Mouse (Mus musculus) adrenal gland, postnatal 10 days (tissue): ENCODE data around the gene Zpbp2. TPM values are rescaled to one million over a fixed set of nuclear protein-coding genes. Genes with fewer than 3 reads are reported as not detected.

Experiments
- DNase-seq: peaks from one replicate; pipeline ENCODE4 v3.0.0; 2021; ENCODE audit warnings: mixed read lengths
- total RNA-seq, 2 experiments: library from RNA; stranded (reverse); gene quantifications; 2 replicates each; pipeline ENCODE4 v1.2.3; 2021

The Zpbp2 gene
- total RNA-seq, 2 experiments from 2014 or later, result 0.48 TPM; not detected in 1

DNA sequence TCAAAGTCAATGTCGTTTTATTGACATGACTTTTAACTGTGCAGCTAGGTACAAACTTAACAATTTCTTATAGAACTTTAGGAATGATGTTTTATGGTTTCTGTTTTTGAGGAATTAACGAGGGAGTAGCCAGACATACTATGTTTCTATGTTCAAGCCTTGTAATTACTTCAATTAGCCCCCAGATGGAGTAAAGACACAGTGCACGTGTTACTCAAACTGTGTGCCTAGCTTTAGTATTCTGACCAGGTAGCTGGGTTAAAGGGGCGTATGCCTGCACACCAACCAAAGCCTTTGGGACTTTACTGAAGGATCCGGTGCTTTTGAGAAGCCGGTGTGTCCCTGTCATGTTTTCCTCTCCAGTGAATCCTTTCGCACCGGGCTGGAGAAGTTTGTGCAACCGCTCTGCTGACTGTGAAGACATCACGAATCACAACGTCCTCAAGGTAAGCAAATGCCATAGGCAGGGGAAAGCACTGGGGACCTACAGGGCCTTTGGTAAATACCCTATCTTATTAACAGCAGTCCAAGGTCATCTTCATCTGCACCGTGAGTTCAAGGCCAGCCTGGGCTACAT, 4.3 kb downstream of the Zpbp2 start:
- DNase-seq, result no peak

DNA sequence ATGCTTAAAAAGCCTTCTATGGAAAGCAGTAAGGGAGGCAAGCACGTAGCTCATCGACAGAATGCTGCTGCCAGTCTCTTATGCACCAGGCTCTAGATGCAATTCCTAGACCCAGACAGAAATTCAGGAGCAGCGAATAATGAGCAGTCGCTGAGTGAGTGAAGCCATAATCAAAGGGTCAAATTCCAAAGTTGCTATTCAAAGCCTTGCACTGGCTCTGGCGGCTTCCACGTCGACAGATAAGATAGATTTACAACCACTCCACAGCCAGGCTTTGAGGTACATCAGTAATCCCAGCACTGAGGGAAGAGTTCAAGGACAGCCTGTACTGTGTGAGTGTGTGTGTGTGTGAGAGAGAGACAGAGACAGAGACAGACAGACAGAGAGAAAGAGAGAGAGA, 10.0 kb downstream of the Zpbp2 start:
- peak; percentile 34 for DNase-seq

DNA sequence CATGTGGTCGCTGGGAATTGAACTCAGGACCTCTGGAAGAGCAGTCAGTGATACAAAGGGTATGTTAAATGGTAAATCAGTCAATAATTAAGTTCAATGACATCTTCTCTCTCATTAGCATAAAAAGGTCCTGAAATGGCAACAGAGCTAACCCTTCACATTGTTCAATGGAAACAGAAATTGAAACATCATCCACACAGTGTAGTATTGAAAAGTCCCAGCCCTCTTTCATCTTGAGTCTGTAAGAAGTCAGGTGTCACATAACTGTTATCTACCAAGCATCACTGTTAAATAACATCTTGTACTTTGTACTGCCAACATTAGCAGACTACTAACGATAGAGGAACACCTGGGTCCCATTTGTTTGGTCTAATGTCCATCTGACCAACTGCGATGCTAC, 12.1 kb downstream of the Zpbp2 start:
- no peak for DNase-seq

GRCm38 (mm10) chr11:98563921-98564414, 13.1 kb downstream of the Zpbp2 start:
- no peak for DNase-seq

- DNase-seq, result no peak
These were observed 17.4 kb downstream of the Zpbp2 start for GRCm38 (mm10) chr11:98568326-98568725.

DNA sequence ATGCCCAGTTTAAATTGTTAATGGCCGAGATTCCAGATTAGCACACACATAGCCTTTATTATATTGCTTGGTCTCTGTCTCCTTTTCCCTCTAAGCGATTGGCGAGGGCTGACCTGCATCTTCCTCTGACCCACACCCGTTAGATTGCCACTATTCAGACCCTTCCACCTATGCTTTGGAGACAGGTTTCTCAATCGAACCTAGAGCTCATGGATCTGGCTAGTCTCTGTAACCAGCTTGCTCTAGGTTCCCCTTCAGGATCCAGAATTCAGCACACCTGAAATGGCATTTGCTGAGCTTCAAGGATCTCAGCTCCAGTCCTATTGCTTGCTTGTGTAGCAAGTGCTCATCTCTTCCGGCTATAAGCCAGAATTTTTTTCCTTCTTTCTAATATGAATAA, 18.6 kb downstream of the Zpbp2 start:
- no peak for DNase-seq

DNA sequence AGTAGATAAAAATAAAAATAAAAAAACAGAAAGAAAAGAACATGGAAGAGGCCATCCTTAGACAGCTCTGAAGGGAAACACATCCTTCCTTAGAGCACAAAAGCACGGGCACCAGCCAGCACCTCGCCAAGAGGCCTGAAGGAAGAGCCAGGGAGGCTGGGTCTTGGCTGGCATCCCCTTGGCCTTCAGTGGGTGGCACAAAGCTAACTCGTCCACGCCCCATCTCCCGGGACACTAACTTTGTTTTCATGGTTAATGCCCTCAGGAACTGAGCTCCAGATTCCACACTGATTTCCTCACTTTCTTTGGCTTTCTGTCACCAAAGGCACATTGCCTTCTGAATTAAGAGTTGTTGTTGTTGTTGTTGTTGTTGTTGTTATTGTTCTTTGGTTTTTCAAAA, 26.9 kb downstream of the Zpbp2 start:
- peak; percentile 71 for DNase-seq

GRCm38 (mm10) chr11:98580301-98581121, 29.6 kb downstream of the Zpbp2 start:
- peak; percentile 62 for DNase-seq

- no peak for DNase-seq
These were observed 30.6 kb downstream of the Zpbp2 start for GRCm38 (mm10) chr11:98581286-98582029.

- DNase-seq, result no peak
These were observed 31.1 kb downstream of the Zpbp2 start for GRCm38 (mm10) chr11:98582030-98582388.

- DNase-seq, result no peak
These were observed 31.8 kb downstream of the Zpbp2 start for GRCm38 (mm10) chr11:98582551-98583264.

DNA sequence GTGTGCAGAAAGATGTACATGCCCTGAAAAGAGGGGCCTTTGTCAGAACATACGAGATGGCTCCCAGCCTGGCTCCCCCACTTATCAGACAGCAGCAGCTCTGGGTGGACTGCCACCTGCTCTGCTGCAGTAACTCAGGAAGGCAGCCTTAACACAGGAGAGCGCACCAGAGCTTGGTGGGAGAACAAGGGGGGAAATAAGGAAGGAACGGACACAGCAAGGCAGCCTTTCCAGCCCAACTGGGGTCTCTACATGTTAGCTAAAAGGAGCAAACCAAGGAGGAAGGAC, 32.3 kb downstream of the Zpbp2 start:
- DNase-seq, result no peak

GRCm38 (mm10) chr11:98583571-98583970, 32.7 kb downstream of the Zpbp2 start:
- DNase-seq, result no peak

DNA sequence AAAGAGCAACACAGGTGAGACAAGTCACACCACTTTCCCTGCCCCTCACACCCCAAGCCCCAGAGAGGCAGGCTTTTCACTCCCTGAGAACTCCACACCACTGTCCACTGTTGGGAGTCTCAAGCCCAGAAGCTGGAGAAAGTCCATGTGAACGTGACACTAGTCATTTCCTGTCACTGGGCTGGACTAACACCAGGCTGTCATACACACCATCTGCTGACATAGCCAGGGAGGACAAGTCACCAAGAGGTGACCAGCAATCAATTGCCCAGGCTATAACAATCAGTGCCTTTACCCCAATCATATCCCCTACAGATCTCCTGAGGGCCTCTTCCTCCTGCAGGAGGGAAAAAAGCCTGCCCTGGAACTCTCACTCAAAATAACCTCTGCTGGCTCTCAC, 33.2 kb downstream of the Zpbp2 start:
- no peak for DNase-seq

- peak; percentile 60 for DNase-seq
These were observed 33.8 kb downstream of the Zpbp2 start for GRCm38 (mm10) chr11:98584629-98585177.

GRCm38 (mm10) chr11:98586087-98586891, 35.4 kb downstream of the Zpbp2 start:
- DNase-seq, result peak; percentile 69

DNA sequence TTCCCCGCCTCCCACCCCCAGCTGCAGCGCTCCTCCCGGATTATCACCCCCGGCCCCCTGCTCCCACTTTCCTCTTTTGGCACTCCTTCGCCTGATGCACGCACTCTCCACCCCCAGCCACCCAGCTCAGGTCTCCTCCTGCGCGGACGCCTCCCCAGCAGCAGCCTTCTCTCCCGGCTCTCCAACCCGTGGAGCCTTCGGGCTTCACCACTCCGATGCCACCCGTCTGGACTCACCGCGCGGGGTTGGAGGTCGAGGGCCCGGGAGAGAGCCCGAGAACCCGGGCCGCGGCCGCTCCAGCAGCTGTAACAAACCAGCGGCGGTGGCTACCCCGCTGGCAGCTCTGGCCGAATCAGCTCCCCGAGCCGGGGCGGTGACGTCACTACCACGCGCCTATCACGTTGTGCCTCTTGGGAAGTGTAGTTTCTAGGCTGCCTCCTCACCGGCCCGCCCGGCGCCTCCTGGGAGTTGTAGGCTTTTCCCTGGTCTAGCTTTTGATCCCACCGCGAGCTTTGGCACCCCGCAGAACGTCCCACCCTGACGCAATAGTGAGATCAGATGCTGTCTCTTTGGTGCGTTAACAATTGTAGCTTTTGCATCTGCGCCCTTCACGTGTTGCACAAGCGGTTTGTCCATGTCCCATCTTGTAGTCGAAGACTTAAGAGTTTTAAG, 36.1 kb downstream of the Zpbp2 start, which contains the start of gene Ormdl3:
Gene Ormdl3 (minus strand): TSS at position 477 of the 672 bp plus-strand sequence.
- peak; percentile 99 for DNase-seq

- peak; percentile 89 for DNase-seq
These were observed 37.0 kb downstream of the Zpbp2 start for GRCm38 (mm10) chr11:98587684-98588546.

- DNase-seq, result peak; percentile 59
These were observed 38.0 kb downstream of the Zpbp2 start for GRCm38 (mm10) chr11:98588833-98589281.

GRCm38 (mm10) chr11:98589306-98589705, 38.4 kb downstream of the Zpbp2 start:
- DNase-seq, result no peak
